ENCODE assay signal across 8 mouse cellular contexts in genomic region chr14:21982592-21983310, GRCm38 (mm10). TPM values are rescaled to one million over a fixed set of nuclear protein-coding genes. Genes with fewer than 3 reads are reported as not detected.
DNase-seq lines count a peak whose midpoint lies in the region; ATAC-seq lines count a peak whose summit lies in the region.

No protein-coding gene starts in this region.

- WGBS in forebrain, embryonic 12.5 days = 1% methylated on average over 38 of the region's 38 CpGs
- 3% methylated on average over 38 of the region's 38 CpGs for WGBS in limb, embryonic 12.5 days
- whole genome bisulfite sequencing in neural tube, embryonic 12.5 days = 1% methylated on average over 38 of the region's 38 CpGs

- peak; percentile 19 for DNase-seq in right cerebral cortex, postnatal 4 days
- DNase-seq in right cerebral cortex, postnatal 25 days = no peak
- DNase-seq in heart, postnatal 4 days = peak; percentile 28
- DNase-seq in left cerebral cortex, adult 9 months (ENCODE audit: low spot score in 2 of 2) = no peak
- DNase-seq in frontal cortex, postnatal 36 days (ENCODE audit: low spot score in 2 of 2) = no peak

- H3K4me2 ChIP-seq in forebrain, embryonic 12.5 days = peak overlapping the region; percentile 52
- H3K4me2 ChIP-seq in limb, embryonic 12.5 days = peak overlapping the region; percentile 82
- H3K4me2 ChIP-seq in neural tube, embryonic 12.5 days (replicated peaks) = peak overlapping the region; percentile 88

- H3K9me3 ChIP-seq in forebrain, embryonic 12.5 days = no peaks in the 10 kb centered on the region
- H3K9me3 ChIP-seq in limb, embryonic 12.5 days = no peaks in the 10 kb centered on the region; the same call in 1 of the 2 replicates
- no peaks in the 10 kb centered on the region for H3K9me3 ChIP-seq in neural tube, embryonic 12.5 days

- no peak for ATAC-seq in forebrain, embryonic 12.5 days (ENCODE audit: low FRiP score)
- no peak for ATAC-seq in limb, embryonic 12.5 days (ENCODE audit: insufficient number of reproducible peaks, insufficient read depth, low FRiP score, low TSS enrichment, low read depth)
- ATAC-seq in neural tube, embryonic 12.5 days (ENCODE audit: low FRiP score, low read depth) = no peak

- peak overlapping the region; percentile 48 for H3K9ac ChIP-seq in forebrain, embryonic 12.5 days
- H3K9ac ChIP-seq in limb, embryonic 12.5 days (replicated peaks) = peak overlapping the region; percentile 88
- H3K9ac ChIP-seq in neural tube, embryonic 12.5 days = peak overlapping the region; percentile 88

- peak overlapping the region; percentile 70 for H3K27ac ChIP-seq in forebrain, embryonic 12.5 days
- peak overlapping the region; percentile 84 for H3K27ac ChIP-seq in limb, embryonic 12.5 days
- peak overlapping the region; percentile 75 for H3K27ac ChIP-seq in neural tube, embryonic 12.5 days

- peaks cover 44% of the 10 kb centered on the region for H3K4me1 ChIP-seq in forebrain, embryonic 12.5 days
- H3K4me1 ChIP-seq in limb, embryonic 12.5 days (replicated peaks) = peaks cover 34% of the 10 kb centered on the region
- H3K4me1 ChIP-seq in neural tube, embryonic 12.5 days = peaks cover 11% of the 10 kb centered on the region

- peak overlapping the region; percentile 38 for H3K4me3 ChIP-seq in forebrain, embryonic 12.5 days (replicated peaks)
- peak overlapping the region; percentile 52 for H3K4me3 ChIP-seq in limb, embryonic 12.5 days (replicated peaks)
- H3K4me3 ChIP-seq in neural tube, embryonic 12.5 days = peak overlapping the region; percentile 51

- peaks cover 84% of the 10 kb centered on the region for H3K27me3 ChIP-seq in forebrain, embryonic 12.5 days
- H3K27me3 ChIP-seq in limb, embryonic 12.5 days = peaks cover 39% of the 10 kb centered on the region
- H3K27me3 ChIP-seq in neural tube, embryonic 12.5 days (replicated peaks) = no peaks in the 10 kb centered on the region

- no peaks in the 10 kb centered on the region for H3K36me3 ChIP-seq in forebrain, embryonic 12.5 days (replicated peaks)
- H3K36me3 ChIP-seq in limb, embryonic 12.5 days = peaks cover 23% of the 10 kb centered on the region
- peaks cover 15% of the 10 kb centered on the region for H3K36me3 ChIP-seq in neural tube, embryonic 12.5 days

RNA-seq across cellular contexts. Expression of gene Zfp503, which starts 6.7 kb away (rescaled TPM):
- 10.9 and 13.8 TPM in 2 replicates for polyA plus RNA-seq in forebrain, embryonic 12.5 days (2016; fragmentation: Nextera tagmentation; extraction: Ambion mirVana)
- total RNA-seq in heart, postnatal 4 days (2021) = 1 to 10 TPM; 2.5 to 3.3 TPM
- 46.0 and 47.1 TPM in 2 replicates for polyA plus RNA-seq in limb, embryonic 12.5 days (2016; fragmentation: Nextera tagmentation; extraction: Ambion mirVana)
- polyA plus RNA-seq in neural tube, embryonic 12.5 days (2016; fragmentation: Nextera tagmentation; extraction: Ambion mirVana) = 44.1 and 44.4 TPM in 2 replicates

RNA-seq across cellular contexts. Expression of gene Lrmda, which starts 36.8 kb away (rescaled TPM):
- 0.22 TPM in 1 of 2 replicates, not detected in the other for polyA plus RNA-seq in forebrain, embryonic 12.5 days (2016; fragmentation: Nextera tagmentation; extraction: Ambion mirVana)
- 1 to 10 TPM in 1 of 2 experiments, under 1 TPM in 1; 0.68 to 1.5 TPM for total RNA-seq in heart, postnatal 4 days (2021)
- 0.41 TPM in 1 of 2 replicates, not detected in the other for polyA plus RNA-seq in limb, embryonic 12.5 days (2016; fragmentation: Nextera tagmentation; extraction: Ambion mirVana)
- polyA plus RNA-seq in neural tube, embryonic 12.5 days (2016; fragmentation: Nextera tagmentation; extraction: Ambion mirVana) = 0.33 and 0.40 TPM in 2 replicates

Comparison
In these comparisons a context has a peak if more than half of its experiments do, and no peak if none do; other contexts are left out.
1. DNase-seq: peak in right cerebral cortex, postnatal 4 days (single experiment) and heart, postnatal 4 days (single experiment); none in right cerebral cortex, postnatal 25 days (single experiment), left cerebral cortex, adult 9 months (0 of 2) and frontal cortex, postnatal 36 days (0 of 2).
2. Peak in every context shown above with its lines, with median percentiles within 50 percentile points of each other: H3K27ac ChIP-seq, H3K4me2 ChIP-seq, H3K4me3 ChIP-seq and H3K9ac ChIP-seq.